Mouse (Mus musculus) embryonic facial prominence, embryonic 10.5 days (tissue): Measurements from ENCODE around the gene Ptprc. TPM values are rescaled to one million over a fixed set of nuclear protein-coding genes. Genes with fewer than 3 reads are reported as not detected.

Experiments
- DNase-seq: peaks from one replicate; pipeline ENCODE4 v3.0.0-alpha.2; 2017; ENCODE audit warnings: low spot score
- H3K27ac ChIP-seq: fragments of 300-500 bp; sonication (generic); replicated peaks from 2 replicates; pipeline ENCODE4 v1.5.1; 2016; ENCODE audit warnings: mild to moderate bottlenecking
- H3K27me3 ChIP-seq: fragments of 300-500 bp; sonication (generic); replicated peaks from 2 replicates; pipeline ENCODE4 v1.6.1; 2016; ENCODE audit warnings: low read depth, mild to moderate bottlenecking; ENCODE audit not compliant: poor library complexity, severe bottlenecking
- H3K36me3 ChIP-seq: fragments of 300-500 bp; sonication (generic); replicated peaks from 2 replicates; pipeline ENCODE4 v1.6.1; 2016; ENCODE audit warnings: mild to moderate bottlenecking, moderate library complexity
- H3K4me1 ChIP-seq: fragments of 300-500 bp; sonication (generic); 2 replicates; pipeline ENCODE4 v1.6.1; 2016
- H3K4me3 ChIP-seq: fragments of 300-500 bp; sonication (generic); 2 replicates; pipeline ENCODE4 v1.5.1; 2016; ENCODE audit warnings: mild to moderate bottlenecking, moderate library complexity
- H3K9me3 ChIP-seq: fragments of 300-500 bp; sonication (generic); 2 replicates; pipeline ENCODE4 v1.6.1; 2016; ENCODE audit warnings: mild to moderate bottlenecking
- WGBS: fragments of 180-500 bp; shearing (Covaris S2); methylation state at CpG from one replicate; pipeline ENCODE4 v1.1.7; 2016; 5-methylcytosine and 5-hydroxymethylcytosine counted together
- polyA plus RNA-seq: library from polyadenylated mRNA; unstranded; fragments of >200 nt; fragmentation: Nextera tagmentation; extraction: Ambion mirVana; gene quantifications from 2 replicates; pipeline ENCODE4 v1.2.1, GENCODE M21; 2016

Gene Ptprc
- polyA plus RNA-seq, 1 experiment from 2014 or later, result 1.6 TPM

GRCm38 (mm10) chr1:138144365-138144764, 31.1 kb downstream of the Ptprc start:
- Histone ChIP-seq H3K9me3 (no peaks in the 10 kb centered on the region), H3K27ac (no peak overlapping the region), H3K4me1 (no peaks in the 10 kb centered on the region), H3K27me3 (no peaks in the 10 kb centered on the region), H3K4me3 (no peak overlapping the region), H3K36me3 (no peaks in the 10 kb centered on the region)
- no peak for DNase-seq
- WGBS, result 90% methylated on average over 5 of the region's 5 CpGs

DNA sequence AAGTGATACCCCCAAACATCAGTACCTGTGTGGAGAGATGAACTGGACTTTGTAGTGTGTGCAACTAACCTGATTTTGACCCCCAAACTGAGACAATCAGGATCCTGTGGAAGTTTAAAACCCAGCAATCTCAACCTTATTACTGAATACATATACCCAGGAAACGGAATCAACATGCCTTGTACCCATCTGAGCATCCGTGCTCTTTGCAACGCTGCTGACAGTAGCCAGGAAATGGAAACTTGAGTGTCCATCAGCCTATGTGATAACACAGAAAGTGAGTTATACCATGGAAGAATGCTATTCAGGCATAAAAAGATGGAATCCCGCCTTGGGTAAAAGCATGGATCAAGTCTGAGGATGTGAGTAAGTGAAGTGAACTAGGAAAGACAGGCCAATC, 34.7 kb downstream of the Ptprc start:
- Histone ChIP-seq H3K9me3 (no peaks in the 10 kb centered on the region), H3K4me3 (no peak overlapping the region), H3K27me3 (no peaks in the 10 kb centered on the region), H3K36me3 (no peaks in the 10 kb centered on the region), H3K27ac (no peak overlapping the region), H3K4me1 (peaks cover under 1% of the 10 kb centered on the region; the same call in 1 of the 2 replicates)
- 92% methylated on average over 4 of the region's 4 CpGs for WGBS
- no peak for DNase-seq

DNA sequence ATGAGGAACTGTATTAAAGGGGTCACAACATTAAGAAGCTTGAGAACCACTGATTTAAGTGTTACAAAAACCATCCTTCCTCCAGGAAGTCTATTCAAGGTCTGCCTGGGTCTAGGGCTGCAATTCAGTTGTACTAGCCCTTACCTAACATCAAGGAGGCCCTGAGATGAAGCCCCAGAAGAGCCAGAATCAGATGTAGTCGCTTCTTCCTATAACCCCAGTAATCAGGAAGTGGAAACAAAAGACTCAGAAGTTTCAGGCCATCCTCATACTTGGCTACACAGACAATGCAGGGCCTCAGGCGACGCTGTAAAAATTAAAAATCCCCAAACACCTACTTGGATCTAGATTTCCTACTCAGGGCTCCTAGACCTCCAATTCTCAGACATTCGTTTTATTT, 37.8 kb downstream of the Ptprc start:
- DNase-seq, result no peak
- Histone ChIP-seq H3K4me3 (no peak overlapping the region), H3K27ac (no peak overlapping the region), H3K9me3 (no peaks in the 10 kb centered on the region), H3K36me3 (no peaks in the 10 kb centered on the region), H3K4me1 (peaks cover 5% of the 10 kb centered on the region; the same call in 1 of the 2 replicates), H3K27me3 (no peaks in the 10 kb centered on the region)
- 92% methylated on average over 4 of the region's 4 CpGs for WGBS

DNA sequence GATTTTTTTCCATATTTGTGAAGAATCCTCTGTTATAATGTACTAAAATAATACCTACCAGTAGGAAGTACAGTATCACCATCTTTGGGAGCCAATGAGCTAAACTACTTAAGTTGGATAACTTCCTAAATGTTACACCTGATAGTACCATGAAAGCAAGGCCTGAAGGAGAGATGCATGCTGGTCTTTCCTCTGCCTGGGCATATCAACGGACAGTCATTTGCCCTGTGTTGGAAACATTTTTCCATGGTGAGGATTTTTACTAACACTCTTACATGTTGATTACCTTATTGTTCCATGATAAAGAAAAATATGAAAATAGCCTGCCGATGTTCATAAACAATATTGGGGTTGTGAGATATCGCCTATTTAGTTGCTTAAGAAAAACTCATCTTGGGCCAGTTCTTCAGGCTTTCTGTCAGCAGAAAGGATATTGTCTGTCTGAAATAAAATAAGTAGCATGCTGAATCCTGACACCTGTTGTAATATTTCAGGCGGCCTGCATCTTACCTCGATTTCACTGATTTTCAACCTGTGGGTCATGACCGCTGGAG, 38.4 kb downstream of the Ptprc start:
- 93% methylated on average over 6 of the region's 6 CpGs for WGBS
- no peaks in the 10 kb centered on the region for H3K27me3 ChIP-seq

DNA sequence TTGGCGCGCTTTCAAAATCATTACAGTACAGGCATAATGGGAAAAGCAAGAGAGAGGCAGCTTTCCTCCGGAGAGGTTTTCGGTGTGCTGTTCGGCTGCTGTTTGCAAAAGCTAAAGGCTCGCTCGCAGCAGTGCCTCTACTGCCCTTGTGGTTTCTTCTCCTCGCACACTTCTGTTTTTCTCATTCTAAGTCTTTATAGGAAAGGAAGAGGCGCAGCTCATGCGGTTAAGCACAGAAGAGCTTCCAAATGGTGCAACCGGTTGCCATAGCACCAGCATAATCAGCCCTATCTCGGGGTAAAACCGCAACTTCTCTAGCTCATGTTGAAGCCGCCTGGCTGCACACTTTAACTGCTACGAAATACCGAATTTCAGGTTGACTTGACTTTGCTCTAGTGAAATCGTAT, 39.1 kb downstream of the Ptprc start:
- H3K36me3 ChIP-seq, result no peaks in the 10 kb centered on the region

More for the DNA sequence above, 38.4 kb downstream of the Ptprc start:
- DNase-seq, result no peak
- Histone ChIP-seq H3K27ac (no peak overlapping the region), H3K9me3 (no peaks in the 10 kb centered on the region), H3K36me3 (no peaks in the 10 kb centered on the region), H3K4me3 (no peak overlapping the region), H3K4me1 (peaks cover 5% of the 10 kb centered on the region; the same call in 1 of the 2 replicates)

GRCm38 (mm10) chr1:138135637-138136372, 39.7 kb downstream of the Ptprc start:
- 66% methylated on average over 9 of the region's 9 CpGs for WGBS
- H3K36me3 ChIP-seq, result no peaks in the 10 kb centered on the region

More for the DNA sequence above, 39.1 kb downstream of the Ptprc start:
- Histone ChIP-seq H3K4me1 (peaks cover 11% of the 10 kb centered on the region), H3K4me3 (peak overlapping the region; percentile 8; the same call in 1 of the 2 replicates), H3K9me3 (no peaks in the 10 kb centered on the region), H3K27ac (peak overlapping the region; percentile 30; the same call in 1 of the 2 replicates), H3K27me3 (no peaks in the 10 kb centered on the region)
- 54% methylated on average over 17 of the region's 17 CpGs for WGBS
- peak; percentile 35 for DNase-seq

DNA sequence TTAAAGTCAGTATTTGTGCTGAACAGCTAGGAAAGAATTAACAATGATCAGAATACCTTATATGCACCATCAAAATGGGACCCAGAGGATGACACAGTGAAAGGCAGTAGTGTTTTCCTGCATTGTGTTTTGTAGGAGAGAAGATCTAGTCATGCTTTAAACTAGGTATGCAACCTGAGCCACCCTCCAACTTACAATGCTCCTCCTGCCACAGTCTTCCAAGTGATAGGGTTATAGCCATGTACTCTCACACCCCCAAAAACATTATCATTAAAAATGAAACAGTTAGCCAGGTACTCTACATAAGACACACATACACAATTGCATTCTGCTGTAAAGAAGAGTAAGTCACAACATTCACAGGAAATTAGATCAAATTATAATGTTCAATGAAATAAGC, 40.4 kb downstream of the Ptprc start:
- H3K4me3 ChIP-seq, result no peak overlapping the region
- no peaks in the 10 kb centered on the region for H3K27me3 ChIP-seq
- H3K9me3 ChIP-seq, result no peaks in the 10 kb centered on the region
- H3K4me1 ChIP-seq, result peaks cover 15% of the 10 kb centered on the region
- no peak overlapping the region for H3K27ac ChIP-seq
- no peak for DNase-seq
- H3K36me3 ChIP-seq, result no peaks in the 10 kb centered on the region

More at GRCm38 (mm10) chr1:138135637-138136372, 39.7 kb downstream of the Ptprc start:
- no peaks in the 10 kb centered on the region for H3K27me3 ChIP-seq
- H3K27ac ChIP-seq, result peak overlapping the region; percentile 30
- peak overlapping the region; percentile 8; the same call in 1 of the 2 replicates for H3K4me3 ChIP-seq
- no peak for DNase-seq
- peaks cover 15% of the 10 kb centered on the region for H3K4me1 ChIP-seq
- H3K9me3 ChIP-seq, result no peaks in the 10 kb centered on the region

DNA sequence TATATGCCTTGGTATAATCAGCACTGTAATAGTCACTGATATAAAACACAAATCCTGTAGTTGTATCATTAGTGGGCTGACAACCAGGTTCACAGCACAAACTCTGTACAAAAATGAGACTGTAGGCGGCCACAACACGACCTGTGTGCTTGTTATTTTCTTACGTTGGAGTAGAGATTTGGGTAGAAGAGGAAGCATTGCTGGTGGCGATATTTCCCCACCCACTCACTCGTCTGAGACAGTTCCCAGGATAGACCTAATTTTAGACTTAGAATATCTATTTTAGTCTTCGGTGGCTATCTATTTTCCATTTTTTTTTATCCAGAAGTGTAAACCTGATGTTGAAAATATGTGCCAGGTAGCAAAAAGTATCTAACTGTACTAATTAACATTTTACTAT, 41.2 kb downstream of the Ptprc start:
- peaks cover 15% of the 10 kb centered on the region for H3K4me1 ChIP-seq
- H3K27ac ChIP-seq, result no peak overlapping the region
- H3K36me3 ChIP-seq, result no peaks in the 10 kb centered on the region
- H3K27me3 ChIP-seq, result no peaks in the 10 kb centered on the region
- no peaks in the 10 kb centered on the region for H3K9me3 ChIP-seq
- WGBS, result 93% methylated on average over 6 of the region's 6 CpGs
- H3K4me3 ChIP-seq, result no peak overlapping the region
- DNase-seq, result no peak

DNA sequence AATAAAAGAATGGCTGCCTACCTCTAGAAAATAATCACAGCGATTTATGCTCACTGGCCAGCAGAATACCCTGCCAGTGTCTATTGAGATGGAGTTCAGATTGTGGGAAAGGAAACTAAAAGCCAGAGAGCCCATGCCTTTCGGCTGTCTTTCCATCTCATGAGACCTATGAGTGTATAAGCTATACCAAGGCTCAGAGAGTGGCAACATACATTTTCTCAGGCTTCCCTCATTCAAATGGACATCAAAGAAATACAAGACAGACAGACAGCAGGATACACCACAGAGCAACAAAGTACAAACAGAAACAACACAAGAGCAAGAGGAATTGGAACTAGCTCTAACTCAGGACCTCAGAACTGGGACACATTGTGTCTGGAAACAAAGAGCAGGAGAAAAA, 43.8 kb downstream of the Ptprc start:
- Histone ChIP-seq H3K36me3 (no peaks in the 10 kb centered on the region), H3K27ac (no peak overlapping the region), H3K4me1 (peaks cover 15% of the 10 kb centered on the region), H3K4me3 (no peak overlapping the region), H3K27me3 (no peaks in the 10 kb centered on the region), H3K9me3 (no peaks in the 10 kb centered on the region)
- no peak for DNase-seq
- 62% methylated on average over 2 of the region's 2 CpGs for WGBS

- Histone ChIP-seq H3K27ac (no peak overlapping the region), H3K9me3 (no peaks in the 10 kb centered on the region), H3K36me3 (no peaks in the 10 kb centered on the region), H3K27me3 (no peaks in the 10 kb centered on the region), H3K4me1 (peaks cover 10% of the 10 kb centered on the region), H3K4me3 (no peak overlapping the region)
- no peak for DNase-seq
- WGBS, result 58% methylated on average over 4 of the region's 4 CpGs
Measured at GRCm38 (mm10) chr1:138130145-138130544, 45.4 kb downstream of the Ptprc start.

DNA sequence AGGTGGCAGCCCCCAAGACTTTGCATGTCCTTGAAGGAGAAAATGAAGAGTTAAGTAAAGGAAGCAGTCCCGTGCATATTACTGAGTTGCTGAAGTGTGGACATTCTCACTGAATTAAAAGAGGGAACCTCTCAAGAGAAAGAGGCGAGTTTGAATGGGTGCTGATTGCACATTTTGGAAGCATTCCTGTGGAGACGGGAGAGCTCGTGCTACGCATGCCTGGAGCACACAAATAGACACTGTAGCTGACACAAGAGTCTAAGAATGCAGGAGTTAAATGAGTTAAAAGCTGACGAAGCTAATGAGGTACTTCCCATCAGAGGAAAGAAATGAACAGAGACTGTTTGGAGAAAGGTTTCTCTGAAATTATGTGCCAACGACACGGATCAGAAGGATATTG, 48.7 kb downstream of the Ptprc start:
- Histone ChIP-seq H3K36me3 (no peaks in the 10 kb centered on the region), H3K4me3 (no peak overlapping the region), H3K4me1 (peaks cover 9% of the 10 kb centered on the region), H3K9me3 (no peaks in the 10 kb centered on the region), H3K27me3 (no peaks in the 10 kb centered on the region), H3K27ac (no peak overlapping the region)
- WGBS, result 69% methylated on average over 8 of the region's 8 CpGs
- no peak for DNase-seq

- H3K4me1 ChIP-seq, result no peaks in the 10 kb centered on the region
- no peaks in the 10 kb centered on the region for H3K27me3 ChIP-seq
- 77% methylated on average over 1 of the region's 1 CpGs for WGBS
- no peaks in the 10 kb centered on the region for H3K36me3 ChIP-seq
- H3K4me3 ChIP-seq, result no peak overlapping the region
- no peaks in the 10 kb centered on the region for H3K9me3 ChIP-seq
- DNase-seq, result no peak
- H3K27ac ChIP-seq, result no peak overlapping the region
Measured at GRCm38 (mm10) chr1:138125281-138125680, 50.2 kb downstream of the Ptprc start.

GRCm38 (mm10) chr1:138123866-138124265, 51.6 kb downstream of the Ptprc start:
- no peak for DNase-seq
- Histone ChIP-seq H3K27me3 (no peaks in the 10 kb centered on the region), H3K4me3 (no peak overlapping the region), H3K9me3 (no peaks in the 10 kb centered on the region), H3K27ac (no peak overlapping the region), H3K36me3 (no peaks in the 10 kb centered on the region), H3K4me1 (no peaks in the 10 kb centered on the region)
- 41% methylated on average over 3 of the region's 3 CpGs for WGBS
